Mouse (Mus musculus): ENCODE measurements around the gene Stx19. TPM values are rescaled to one million over a fixed set of nuclear protein-coding genes. Genes with fewer than 3 reads are reported as not detected.

Stx19 gene
- total RNA-seq (2023) = 0.25 TPM in 1 of 2 replicates, not detected in the other

DNA sequence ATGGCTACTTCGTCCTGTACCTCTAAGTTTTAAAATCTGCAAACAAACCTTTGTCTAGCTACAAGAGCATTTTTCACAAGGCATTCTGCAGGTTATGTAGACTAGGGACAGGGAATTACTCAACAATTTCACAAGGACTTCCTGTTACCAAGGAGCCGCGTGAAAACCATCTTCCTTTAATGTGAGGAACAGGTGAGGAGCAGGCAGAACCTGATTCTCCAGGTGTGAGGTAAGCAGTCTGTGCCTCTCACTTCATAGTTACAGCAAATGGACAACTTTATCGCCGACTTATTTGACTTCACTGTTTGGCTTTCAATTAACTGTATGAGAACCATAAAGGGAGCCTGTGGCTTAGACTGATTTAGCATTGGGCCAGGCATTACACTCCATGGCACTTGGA is at the start of gene Stx19:
Stx19 (plus strand) TSS at position 186 of the 400 bp plus-strand sequence.

DNA sequence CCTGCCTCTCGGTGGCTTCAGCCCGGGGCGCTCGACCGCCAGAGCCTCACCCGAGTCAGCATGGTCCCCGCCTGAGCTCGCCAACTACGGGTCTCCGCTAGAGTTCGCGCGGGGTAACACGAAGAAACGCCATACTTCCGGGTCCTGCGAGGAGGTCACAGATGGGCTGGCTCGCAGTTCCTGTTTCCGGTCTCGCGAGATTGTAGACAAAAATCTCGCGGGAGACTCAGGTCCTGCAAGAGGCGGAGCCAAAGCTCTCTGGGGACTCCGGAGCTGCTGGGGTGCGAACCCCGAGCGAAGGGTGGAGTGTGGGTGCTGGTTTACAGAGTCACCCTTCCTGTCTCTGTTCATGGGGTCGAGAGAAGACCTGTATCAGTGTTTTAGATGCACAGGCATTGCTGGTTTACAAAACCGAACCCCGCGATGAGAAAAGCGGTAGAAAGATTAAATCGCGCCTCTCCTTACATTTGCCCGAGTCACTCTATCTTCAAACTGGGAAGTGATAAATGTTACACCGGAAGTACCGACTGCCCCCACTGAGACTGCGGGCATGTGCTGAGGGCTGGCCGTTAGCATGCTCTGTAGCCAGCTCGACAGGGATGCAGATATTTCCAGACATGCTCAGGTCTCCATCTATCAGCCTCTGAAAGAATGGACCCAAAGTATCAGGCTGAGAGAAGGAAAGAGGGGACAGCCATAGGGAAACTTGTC is 27.7 kb upstream of the Stx19 start, which contains the start of gene Nsun3:
Nsun3 (minus strand) TSS at position 198 of the 711 bp plus-strand sequence.

DNA sequence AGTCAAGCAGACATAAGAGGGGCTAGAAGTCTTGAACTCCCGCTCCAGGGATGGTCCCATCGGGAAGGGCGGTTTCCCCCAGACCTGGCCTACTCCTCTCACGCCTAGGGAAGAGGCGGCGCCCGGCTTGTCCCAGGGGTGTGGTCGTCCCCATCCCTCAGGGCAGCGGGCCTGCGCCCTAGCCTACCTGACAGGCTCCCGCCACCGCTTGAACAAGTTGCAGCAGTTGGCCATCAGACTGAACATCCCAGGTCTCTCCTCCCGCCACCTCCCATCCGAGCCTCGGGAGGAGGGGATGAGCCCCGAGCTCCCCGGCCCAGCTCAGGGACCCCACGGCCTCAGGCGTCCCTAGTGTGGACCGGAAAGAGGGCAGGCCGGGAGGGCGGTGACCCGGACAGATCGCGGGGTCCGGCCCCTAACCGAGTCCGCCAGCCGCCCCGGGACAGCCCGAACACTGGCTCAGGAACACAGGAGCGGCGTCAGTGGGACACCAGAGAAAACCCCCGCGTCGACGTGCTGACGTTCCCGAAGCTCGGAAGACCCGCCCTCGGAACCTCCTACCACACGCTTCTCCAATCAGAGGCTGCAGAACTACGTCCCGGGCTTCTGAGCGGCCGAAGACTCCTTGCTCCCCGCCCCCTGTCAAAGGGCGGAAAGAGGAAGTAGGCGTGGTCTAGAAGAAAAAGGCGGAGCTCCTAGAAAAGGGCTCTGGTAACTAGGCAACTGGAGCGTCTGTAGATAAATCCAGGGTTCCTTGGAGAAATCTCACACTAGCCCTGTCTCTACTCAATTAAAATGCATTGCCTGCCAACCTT is 32.2 kb downstream of the Stx19 start, which contains the start of gene Arl13b:
Arl13b (minus strand) TSS at position 543 of the 815 bp plus-strand sequence.

DNA sequence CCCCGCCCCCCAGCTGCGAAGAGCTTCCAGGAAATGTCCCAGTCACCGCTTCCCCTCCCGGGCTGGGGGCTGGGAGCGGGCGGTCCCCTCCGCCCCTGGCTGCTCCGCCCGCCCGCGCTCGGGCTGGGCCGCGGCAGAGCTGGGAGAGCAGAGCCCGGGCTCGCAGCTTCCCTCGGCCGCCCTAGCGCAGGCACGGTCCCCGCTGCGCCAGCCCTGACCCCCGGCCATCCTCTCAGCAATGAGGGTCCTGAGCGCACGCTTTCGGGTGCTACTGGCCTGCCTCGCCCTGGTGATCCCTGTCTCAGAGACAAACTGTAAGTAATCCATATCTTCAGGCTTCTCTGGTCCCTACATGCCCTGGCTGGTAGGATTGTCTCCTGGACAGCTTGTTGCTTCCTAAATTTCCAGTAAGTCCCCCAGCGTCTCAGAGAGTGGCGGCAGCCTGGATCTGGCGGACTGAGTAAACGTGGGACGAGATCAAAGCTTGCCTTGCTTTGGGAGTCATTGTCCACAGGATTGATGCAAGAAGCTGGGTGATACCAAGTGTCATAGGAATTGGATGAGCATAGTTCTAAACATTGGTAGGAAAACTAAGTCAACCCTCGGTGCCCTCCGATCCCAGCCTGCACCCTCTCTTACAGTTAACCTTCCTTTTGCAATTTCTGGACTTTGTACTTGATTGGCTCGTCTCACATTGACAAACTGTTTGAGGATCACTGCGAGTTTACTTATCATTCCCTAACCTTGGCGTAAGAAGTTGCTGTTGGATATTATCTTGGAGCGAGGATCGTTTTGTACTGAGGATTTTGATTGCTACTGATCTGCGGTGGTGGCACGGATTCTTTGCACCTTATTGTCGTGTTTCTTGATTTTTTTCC is 40.0 kb downstream of the Stx19 start, which contains the start of gene Pros1:
Pros1 (plus strand) TSS at position 117 of the 878 bp plus-strand sequence.

Other genes starting within 250 kb of the Stx19 start
- gene Nsun3, start 27.9 kb upstream of the Stx19 start, total RNA-seq (2023) = 9.3 and 9.9 TPM in 2 replicates
- gene Arl13b, start 32.4 kb downstream of the Stx19 start, total RNA-seq (2023) = 2.4 and 4.6 TPM in 2 replicates
- 2.3 and 4.2 TPM in 2 replicates for gene Pros1, start 39.6 kb downstream of the Stx19 start, total RNA-seq (2023)